Mouse (Mus musculus) limb, embryonic 10.5 days (tissue): ENCODE measurements around the gene Tmtc1. TPM values are rescaled to one million over a fixed set of nuclear protein-coding genes. Genes with fewer than 3 reads are reported as not detected.

Experiments
- DNase-seq: peaks from one replicate; pipeline ENCODE4 v3.0.0-alpha.2; 2017; ENCODE audit warnings: low spot score
- H3K27ac ChIP-seq: fragments of 300-500 bp; sonication (generic); 2 replicates; pipeline ENCODE4 v1.5.1; 2016; ENCODE audit warnings: mild to moderate bottlenecking
- H3K27me3 ChIP-seq: fragments of 300-500 bp; sonication (generic); 2 replicates; pipeline ENCODE4 v1.6.1; 2016; ENCODE audit warnings: low read depth, mild to moderate bottlenecking; ENCODE audit not compliant: poor library complexity, severe bottlenecking
- H3K36me3 ChIP-seq: fragments of 300-500 bp; sonication (generic); 2 replicates; pipeline ENCODE4 v1.6.1; 2016; ENCODE audit warnings: mild to moderate bottlenecking, moderate library complexity
- H3K4me1 ChIP-seq: fragments of 300-500 bp; sonication (generic); 2 replicates; pipeline ENCODE4 v1.6.1; 2016
- H3K4me3 ChIP-seq: fragments of 300-500 bp; sonication (generic); 2 replicates; pipeline ENCODE4 v1.5.1; 2016; ENCODE audit warnings: mild to moderate bottlenecking, moderate library complexity
- H3K9me3 ChIP-seq: fragments of 300-500 bp; sonication (generic); replicated peaks from 2 replicates; pipeline ENCODE4 v1.6.1; 2016; ENCODE audit warnings: mild to moderate bottlenecking
- WGBS: fragments of 180-500 bp; shearing (Covaris S2); methylation state at CpG from one replicate; pipeline ENCODE4 v1.1.7; 2016; 5-methylcytosine and 5-hydroxymethylcytosine counted together
- polyA plus RNA-seq: library from polyadenylated mRNA; unstranded; fragments of >200 nt; fragmentation: Nextera tagmentation; extraction: Ambion mirVana; gene quantifications from 2 replicates; pipeline ENCODE4 v1.2.1, GENCODE M21; 2016

Gene Tmtc1
- polyA plus RNA-seq, 1 experiment from 2014 or later, result 1.2 TPM

DNA sequence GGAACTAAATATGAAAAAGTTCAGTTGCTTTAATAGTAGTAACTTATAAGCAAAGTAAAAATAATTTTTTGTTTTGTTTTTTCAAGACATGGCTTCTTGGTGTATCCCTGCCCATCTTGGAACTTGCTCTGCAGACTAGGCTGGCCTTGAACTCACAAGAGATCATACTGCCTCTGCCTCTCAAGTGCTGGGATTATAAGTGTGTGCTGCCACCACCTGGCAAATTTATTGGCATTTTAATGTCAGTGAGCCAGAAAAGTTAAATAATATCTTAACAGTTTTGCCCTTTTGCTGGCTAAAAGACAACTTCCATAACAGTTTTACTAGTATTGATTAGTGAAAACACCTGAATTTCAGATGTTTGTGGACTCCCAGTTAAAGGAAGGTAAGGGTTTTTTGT is 88.0 kb downstream of the Tmtc1 start:
- no peak for DNase-seq
- Histone ChIP-seq H3K27me3 (no peaks in the 10 kb centered on the region), H3K4me3 (no peak overlapping the region), H3K9me3 (no peaks in the 10 kb centered on the region; the same call in 1 of the 2 replicates), H3K27ac (no peak overlapping the region), H3K4me1 (peaks cover 18% of the 10 kb centered on the region), H3K36me3 (peaks cover 26% of the 10 kb centered on the region)

GRCm38 (mm10) chr6:148354509-148355474 is 89.4 kb downstream of the Tmtc1 start:
- Histone ChIP-seq H3K4me1 (peaks cover 14% of the 10 kb centered on the region), H3K36me3 (peaks cover 26% of the 10 kb centered on the region), H3K27ac (peak overlapping the region; percentile 86), H3K4me3 (peak overlapping the region; percentile 61), H3K27me3 (no peaks in the 10 kb centered on the region), H3K9me3 (no peaks in the 10 kb centered on the region; the same call in 1 of the 2 replicates)
- 26% methylated on average over 85 of the region's 85 CpGs for WGBS
- DNase-seq, result peak; percentile 89

GRCm38 (mm10) chr6:148354151-148354508 is 90.1 kb downstream of the Tmtc1 start:
- H3K27ac ChIP-seq, result 0 out of 2 replicates have a peak overlapping the region, but pooled peaks have one; percentile 86
- peaks cover 14% of the 10 kb centered on the region for H3K4me1 ChIP-seq
- no peak for DNase-seq
- peak overlapping the region; percentile 61 for H3K4me3 ChIP-seq
- no peaks in the 10 kb centered on the region for H3K27me3 ChIP-seq
- 82% methylated on average over 16 of the region's 16 CpGs for WGBS
- H3K36me3 ChIP-seq, result peaks cover 26% of the 10 kb centered on the region
- H3K9me3 ChIP-seq, result no peaks in the 10 kb centered on the region; the same call in 1 of the 2 replicates

- Histone ChIP-seq H3K4me1 (no peaks in the 10 kb centered on the region), H3K9me3 (no peaks in the 10 kb centered on the region), H3K4me3 (no peak overlapping the region), H3K27me3 (no peaks in the 10 kb centered on the region), H3K36me3 (no peaks in the 10 kb centered on the region), H3K27ac (no peak overlapping the region)
- no peak for DNase-seq
- 81% methylated on average over 3 of the region's 3 CpGs for WGBS
These were observed 99.2 kb downstream of the Tmtc1 start for GRCm38 (mm10) chr6:148345001-148345400.

DNA sequence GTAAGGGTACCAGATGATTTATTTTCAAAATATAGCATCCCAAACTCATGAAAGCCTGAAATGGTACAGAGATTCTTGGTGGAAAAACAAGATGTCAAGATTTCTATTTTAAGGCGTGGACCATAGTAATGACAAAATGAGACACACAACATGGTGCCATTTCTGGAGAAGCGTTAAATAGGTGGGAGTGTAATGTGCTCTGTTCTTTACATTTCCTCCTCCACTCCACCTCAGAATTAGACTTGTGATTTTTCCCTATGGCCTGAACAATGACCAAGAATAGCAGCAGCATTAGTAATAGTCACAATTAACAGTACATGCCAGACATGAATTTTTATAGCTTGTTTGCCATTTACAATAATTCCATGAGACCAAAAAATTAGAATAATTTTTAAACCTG is 102.0 kb downstream of the Tmtc1 start:
- H3K9me3 ChIP-seq, result no peaks in the 10 kb centered on the region
- WGBS, result 95% methylated on average over 2 of the region's 2 CpGs
- no peak overlapping the region for H3K27ac ChIP-seq
- no peaks in the 10 kb centered on the region for H3K36me3 ChIP-seq
- H3K4me1 ChIP-seq, result no peaks in the 10 kb centered on the region
- H3K27me3 ChIP-seq, result no peaks in the 10 kb centered on the region
- H3K4me3 ChIP-seq, result no peak overlapping the region
- DNase-seq, result no peak

GRCm38 (mm10) chr6:148341765-148342164 is 102.4 kb downstream of the Tmtc1 start:
- no peaks in the 10 kb centered on the region for H3K27me3 ChIP-seq
- DNase-seq, result no peak
- no peak overlapping the region for H3K4me3 ChIP-seq
- WGBS, result 83% methylated on average over 2 of the region's 2 CpGs
- H3K27ac ChIP-seq, result no peak overlapping the region
- H3K4me1 ChIP-seq, result no peaks in the 10 kb centered on the region
- H3K9me3 ChIP-seq, result no peaks in the 10 kb centered on the region
- no peaks in the 10 kb centered on the region for H3K36me3 ChIP-seq

DNA sequence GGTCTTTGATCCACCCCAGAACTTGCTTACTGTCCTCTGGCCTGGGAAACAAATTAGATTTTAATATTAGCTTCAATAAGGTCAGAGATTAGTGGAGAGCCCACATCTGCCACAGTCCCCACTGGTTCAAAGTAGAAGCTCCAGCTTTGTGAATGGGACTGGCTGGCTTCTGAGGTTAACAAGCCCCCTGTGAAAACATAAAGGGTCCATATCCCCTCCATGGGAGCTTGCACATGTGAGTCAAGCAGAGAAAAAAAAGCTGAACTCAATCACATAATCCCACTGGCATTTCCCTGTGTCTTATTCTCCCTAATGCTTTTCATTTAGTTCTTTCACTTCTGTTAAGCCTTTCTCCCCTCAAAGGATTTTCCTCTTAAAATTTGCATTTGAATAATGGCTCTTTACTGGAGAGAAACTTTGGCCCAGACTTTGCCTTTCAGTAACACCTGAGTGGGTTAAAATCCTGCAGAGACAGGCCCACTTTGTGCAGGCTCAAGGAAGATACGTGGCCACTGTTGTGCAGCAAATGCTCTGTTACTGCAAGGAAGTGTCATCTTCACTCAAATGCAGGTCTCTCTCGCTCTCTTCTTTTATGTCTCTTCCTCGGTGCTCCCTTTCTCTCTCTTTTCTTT is 105.7 kb downstream of the Tmtc1 start:
- WGBS, result 71% methylated on average over 3 of the region's 3 CpGs
- no peak for DNase-seq
- H3K27ac ChIP-seq, result no peak overlapping the region

DNA sequence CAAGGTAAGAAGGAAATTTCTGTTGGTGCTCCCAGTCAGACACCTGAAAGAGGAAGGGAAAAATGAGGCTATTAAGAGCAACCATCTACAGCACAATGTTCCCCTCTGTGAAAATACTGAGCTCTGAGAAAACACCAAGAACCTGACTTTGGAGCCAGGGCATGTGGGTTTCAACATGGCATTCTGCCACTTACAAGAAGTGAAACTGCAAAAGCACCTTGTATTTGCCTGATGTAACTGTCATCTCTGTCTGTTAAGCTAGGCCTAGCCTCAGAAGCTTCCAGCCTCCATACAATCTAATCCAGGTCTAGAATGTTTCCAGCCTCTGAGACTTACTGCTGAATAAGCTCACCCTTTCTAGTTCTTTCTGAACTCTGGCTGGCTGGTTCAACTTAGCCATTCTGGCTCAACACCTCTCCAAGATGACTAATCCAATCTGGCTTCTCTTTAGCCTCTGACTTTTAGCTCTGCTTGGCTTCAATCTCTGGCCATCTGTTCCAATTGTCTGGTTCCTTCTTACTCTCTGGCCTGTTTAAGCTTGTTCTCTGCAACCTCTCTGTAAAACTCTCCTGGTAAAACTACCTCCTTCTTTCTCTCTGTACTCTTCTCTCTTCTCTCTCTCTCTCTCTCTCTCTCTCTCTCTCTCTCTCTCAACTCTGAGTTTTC is 107.8 kb downstream of the Tmtc1 start:
- Histone ChIP-seq H3K27ac (no peak overlapping the region), H3K27me3 (no peaks in the 10 kb centered on the region), H3K9me3 (no peaks in the 10 kb centered on the region), H3K36me3 (no peaks in the 10 kb centered on the region), H3K4me3 (no peak overlapping the region), H3K4me1 (no peaks in the 10 kb centered on the region)
- DNase-seq, result no peak

More for the DNA sequence above, 105.7 kb downstream of the Tmtc1 start:
- Histone ChIP-seq H3K9me3 (no peaks in the 10 kb centered on the region), H3K4me1 (no peaks in the 10 kb centered on the region), H3K4me3 (no peak overlapping the region), H3K27me3 (no peaks in the 10 kb centered on the region), H3K36me3 (no peaks in the 10 kb centered on the region)

GRCm38 (mm10) chr6:148331916-148332315 is 112.3 kb downstream of the Tmtc1 start:
- no peak overlapping the region for H3K4me3 ChIP-seq
- H3K27ac ChIP-seq, result no peak overlapping the region
- H3K27me3 ChIP-seq, result no peaks in the 10 kb centered on the region
- H3K4me1 ChIP-seq, result no peaks in the 10 kb centered on the region; the same call in 1 of the 2 replicates
- 88% methylated on average over 2 of the region's 2 CpGs for WGBS
- no peaks in the 10 kb centered on the region for H3K36me3 ChIP-seq
- H3K9me3 ChIP-seq, result no peaks in the 10 kb centered on the region
- no peak for DNase-seq

DNA sequence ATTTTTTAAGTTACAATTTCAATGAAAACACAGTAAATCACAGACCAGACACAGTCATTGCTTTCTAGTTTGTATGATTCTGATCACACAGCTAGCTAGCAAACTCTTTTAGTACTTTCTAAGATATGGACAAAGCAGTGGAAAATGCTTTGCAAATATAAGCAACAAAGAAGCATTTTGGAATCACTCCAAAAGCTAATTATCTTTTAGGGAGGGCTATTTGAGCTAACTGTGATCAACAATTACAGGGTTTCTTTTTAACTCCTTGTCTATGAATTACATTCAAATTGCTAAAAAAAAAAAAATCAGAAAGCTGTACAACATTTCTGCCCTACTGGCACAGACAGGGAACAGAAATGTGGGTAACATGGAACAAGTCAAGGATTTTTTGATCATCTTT is 114.2 kb downstream of the Tmtc1 start:
- DNase-seq, result no peak
- Histone ChIP-seq H3K9me3 (no peaks in the 10 kb centered on the region), H3K4me1 (no peaks in the 10 kb centered on the region; the same call in 1 of the 2 replicates), H3K36me3 (no peaks in the 10 kb centered on the region), H3K27me3 (no peaks in the 10 kb centered on the region), H3K4me3 (no peak overlapping the region), H3K27ac (no peak overlapping the region)

DNA sequence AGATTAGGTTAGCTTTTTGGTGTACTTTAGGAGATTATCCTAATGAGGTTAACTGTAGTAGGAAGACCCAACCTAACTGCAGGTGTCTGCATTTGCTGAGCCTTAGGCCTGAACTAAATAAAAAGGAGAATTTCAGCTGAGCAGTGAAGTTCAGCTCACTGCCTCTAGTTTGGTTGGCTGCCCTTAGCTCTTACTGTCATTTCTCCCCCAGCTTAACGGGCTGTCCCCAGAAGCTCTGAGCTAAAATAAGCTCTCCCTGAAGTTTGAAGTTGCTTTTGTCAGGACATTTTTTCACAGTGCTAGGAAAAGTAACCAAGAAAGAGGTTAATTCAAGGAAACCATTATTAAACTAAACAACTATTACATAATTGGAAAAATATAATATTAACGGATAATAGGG is 115.3 kb downstream of the Tmtc1 start:
- Histone ChIP-seq H3K27me3 (no peaks in the 10 kb centered on the region), H3K36me3 (no peaks in the 10 kb centered on the region), H3K9me3 (no peaks in the 10 kb centered on the region), H3K27ac (no peak overlapping the region), H3K4me3 (no peak overlapping the region), H3K4me1 (no peaks in the 10 kb centered on the region; the same call in 1 of the 2 replicates)
- WGBS, result 79% methylated on average over 2 of the region's 2 CpGs
- DNase-seq, result no peak

DNA sequence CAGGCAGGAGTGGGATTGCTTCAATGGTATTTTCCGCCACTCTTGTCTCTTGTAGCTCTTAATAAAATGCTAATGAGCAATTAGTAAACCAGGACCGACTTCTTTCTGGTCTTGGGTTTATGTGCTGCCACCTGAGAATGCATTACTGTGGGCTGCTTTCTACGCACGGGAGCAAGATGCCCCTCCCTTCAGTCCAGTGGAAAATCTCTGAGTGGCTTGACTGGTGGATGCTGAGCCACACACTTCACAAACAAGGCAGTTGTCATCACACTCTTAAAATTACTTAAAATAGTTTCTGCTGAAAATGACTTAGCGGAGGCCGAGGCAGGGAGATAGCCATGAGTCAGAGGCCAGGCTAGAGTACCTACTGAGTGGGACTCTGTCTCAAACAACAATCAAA is 116.1 kb downstream of the Tmtc1 start:
- no peak overlapping the region for H3K4me3 ChIP-seq
- 72% methylated on average over 6 of the region's 6 CpGs for WGBS
- no peaks in the 10 kb centered on the region for H3K27me3 ChIP-seq
- no peak for DNase-seq
- H3K27ac ChIP-seq, result no peak overlapping the region
- no peaks in the 10 kb centered on the region for H3K36me3 ChIP-seq
- H3K4me1 ChIP-seq, result no peaks in the 10 kb centered on the region; the same call in 1 of the 2 replicates
- no peaks in the 10 kb centered on the region for H3K9me3 ChIP-seq

GRCm38 (mm10) chr6:148318736-148319135 is 125.5 kb downstream of the Tmtc1 start:
- Histone ChIP-seq H3K4me1 (no peaks in the 10 kb centered on the region), H3K27me3 (no peaks in the 10 kb centered on the region), H3K9me3 (no peaks in the 10 kb centered on the region), H3K36me3 (no peaks in the 10 kb centered on the region), H3K27ac (no peak overlapping the region), H3K4me3 (no peak overlapping the region)
- DNase-seq, result no peak
